Mouse (Mus musculus): ENCODE data around the gene Gdf10. TPM values are rescaled to one million over a fixed set of nuclear protein-coding genes. Genes with fewer than 3 reads are reported as not detected.

Gdf10 gene
- total RNA-seq, 2 experiments from 2014 or later: 2.6 to 3.9 TPM

Other genes with a start within 250 kb of the Gdf10 start
- gene Gdf2, start 17.5 kb downstream of the Gdf10 start, total RNA-seq (2021): under 1 TPM; 0.17 to 0.20 TPM
- not detected for gene Rbp3, start 30.4 kb downstream of the Gdf10 start, total RNA-seq (2021)
- not detected for gene Zfp488, start 55.2 kb downstream of the Gdf10 start, total RNA-seq (2021)
- gene Gm30083, start 91.6 kb downstream of the Gdf10 start, total RNA-seq (2021): not detected
- gene Gm5460, start 93.2 kb downstream of the Gdf10 start, total RNA-seq (2021): not detected
- not detected for gene Antxrl, start 129.1 kb downstream of the Gdf10 start, total RNA-seq (2021)
- 1 to 10 TPM; 4.3 to 5.2 TPM for gene Anxa8, start 162.4 kb downstream of the Gdf10 start, total RNA-seq (2021)
- not detected for gene A630023A22Rik, start 179.2 kb downstream of the Gdf10 start, total RNA-seq (2021)
- under 1 TPM; 0.07 to 0.24 TPM for gene Npy4r, start 228.9 kb downstream of the Gdf10 start, total RNA-seq (2021)